Mouse (Mus musculus): Measurements from ENCODE around the gene Fbxo34. TPM values are rescaled to one million over a fixed set of nuclear protein-coding genes. Genes with fewer than 3 reads are reported as not detected.

Gene Fbxo34
- polyA plus RNA-seq, 1 experiment = 18.1 TPM

DNA sequence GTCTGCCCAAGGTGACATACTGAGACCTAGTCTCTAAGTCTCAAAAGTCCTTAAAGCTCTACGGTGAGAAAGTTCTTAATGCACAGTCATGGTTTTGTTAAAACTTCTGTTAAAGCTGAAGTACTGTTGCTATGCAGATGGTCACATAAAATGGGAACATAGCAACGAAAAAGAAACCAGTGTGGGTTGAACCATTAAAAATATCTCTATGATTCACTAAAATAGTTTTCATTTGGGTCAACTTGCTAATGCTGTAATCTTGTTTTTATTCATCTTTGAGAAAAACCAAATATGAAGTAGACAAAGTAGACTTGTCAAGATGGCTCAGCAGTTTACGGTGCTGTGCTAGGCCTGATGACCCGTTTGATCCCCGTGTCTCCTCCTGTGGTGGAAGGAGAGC lies 56.5 kb downstream of the Fbxo34 start:
- H3K4me3 ChIP-seq (ENCODE audit: control insufficient read depth, insufficient read depth, low read length) = no peak overlapping the region
- no peaks in the 10 kb centered on the region for H3K36me3 ChIP-seq (ENCODE audit: control insufficient read depth, insufficient read depth, low read length)
- H3K27ac ChIP-seq (ENCODE audit: control insufficient read depth, insufficient read depth, low read length) = no peak overlapping the region
- 0 out of 2 replicates have a peak, but pooled peaks cover 3% of the 10 kb centered on the region for H3K4me1 ChIP-seq (replicated peaks; ENCODE audit: control insufficient read depth, insufficient read depth, low read length)
- H3K27me3 ChIP-seq (ENCODE audit: control insufficient read depth, insufficient read depth, low read length) = no peaks in the 10 kb centered on the region
- no peak for DNase-seq
- WGBS = 82% methylated on average over 5 of the region's 5 CpGs
- no peak for TF ChIP-seq CTCF (IDR thresholded peaks at IDR 0.05; ENCODE audit: borderline replicate concordance, control insufficient read depth, extremely low read depth, insufficient read depth, low read length, poor library complexity)
- no peak for TF ChIP-seq POLR2A (IDR thresholded peaks at IDR 0.05; ENCODE audit: control insufficient read depth, extremely low read depth, insufficient read depth, low read length, poor library complexity)

DNA sequence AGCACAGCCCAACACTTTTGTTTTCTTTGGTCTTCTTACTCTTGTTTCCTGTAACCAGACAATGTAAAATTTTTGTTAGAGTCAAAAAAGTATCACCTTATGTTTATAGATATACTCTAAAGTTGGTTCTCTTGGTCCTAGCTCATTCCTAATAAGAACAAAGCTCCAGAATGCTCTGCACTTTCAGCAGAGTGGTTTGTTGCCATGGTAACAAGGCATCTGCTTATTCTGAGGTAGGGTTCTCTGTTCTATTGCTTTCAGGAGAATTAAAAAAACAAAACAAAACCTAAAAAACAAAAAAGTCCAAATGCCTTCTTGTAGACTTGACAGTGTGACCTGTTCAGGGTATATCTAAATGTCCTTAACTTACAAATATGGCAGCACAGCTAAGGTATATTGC lies 57.8 kb downstream of the Fbxo34 start:
- TF ChIP-seq POLR2A (IDR thresholded peaks at IDR 0.05; ENCODE audit: control insufficient read depth, extremely low read depth, insufficient read depth, low read length, poor library complexity) (no peak), CTCF (IDR thresholded peaks at IDR 0.05; ENCODE audit: borderline replicate concordance, control insufficient read depth, extremely low read depth, insufficient read depth, low read length, poor library complexity) (no peak)
- Histone ChIP-seq H3K4me3 (ENCODE audit: control insufficient read depth, insufficient read depth, low read length) (no peak overlapping the region), H3K4me1 (replicated peaks; ENCODE audit: control insufficient read depth, insufficient read depth, low read length) (0 out of 2 replicates have a peak, but pooled peaks cover 2% of the 10 kb centered on the region), H3K27ac (ENCODE audit: control insufficient read depth, insufficient read depth, low read length) (no peak overlapping the region), H3K27me3 (ENCODE audit: control insufficient read depth, insufficient read depth, low read length) (no peaks in the 10 kb centered on the region), H3K36me3 (ENCODE audit: control insufficient read depth, insufficient read depth, low read length) (no peaks in the 10 kb centered on the region)
- no peak for DNase-seq

DNA sequence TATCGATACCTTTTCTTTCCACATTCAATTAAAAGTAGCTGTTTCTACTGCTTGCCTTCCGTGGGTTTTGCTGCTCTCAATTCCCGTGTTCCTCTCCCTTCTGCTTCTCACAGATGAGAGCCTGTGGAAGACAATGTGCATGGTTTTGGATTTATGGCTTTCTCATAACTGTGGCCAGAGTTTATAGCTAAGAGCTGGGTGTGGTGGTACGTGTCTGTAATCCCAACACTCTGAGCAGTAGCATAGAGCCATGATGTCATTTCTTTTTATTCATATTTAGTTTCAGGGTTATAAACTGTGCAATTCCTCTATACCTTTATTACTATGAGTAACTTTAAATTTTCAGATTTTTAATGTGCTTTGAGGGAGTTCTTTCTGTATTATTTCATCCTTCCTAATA lies 60.0 kb downstream of the Fbxo34 start:
- 97% methylated on average over 4 of the region's 4 CpGs for WGBS
- TF ChIP-seq POLR2A (IDR thresholded peaks at IDR 0.05; ENCODE audit: control insufficient read depth, extremely low read depth, insufficient read depth, low read length, poor library complexity) (no peak), CTCF (IDR thresholded peaks at IDR 0.05; ENCODE audit: borderline replicate concordance, control insufficient read depth, extremely low read depth, insufficient read depth, low read length, poor library complexity) (no peak)
- H3K27ac ChIP-seq (ENCODE audit: control insufficient read depth, insufficient read depth, low read length) = no peak overlapping the region
- no peak for DNase-seq
- no peaks in the 10 kb centered on the region for H3K27me3 ChIP-seq (ENCODE audit: control insufficient read depth, insufficient read depth, low read length)
- H3K4me1 ChIP-seq (replicated peaks; ENCODE audit: control insufficient read depth, insufficient read depth, low read length) = 0 out of 2 replicates have a peak, but pooled peaks cover 4% of the 10 kb centered on the region
- H3K36me3 ChIP-seq (ENCODE audit: control insufficient read depth, insufficient read depth, low read length) = no peaks in the 10 kb centered on the region
- H3K4me3 ChIP-seq (ENCODE audit: control insufficient read depth, insufficient read depth, low read length) = no peak overlapping the region

DNA sequence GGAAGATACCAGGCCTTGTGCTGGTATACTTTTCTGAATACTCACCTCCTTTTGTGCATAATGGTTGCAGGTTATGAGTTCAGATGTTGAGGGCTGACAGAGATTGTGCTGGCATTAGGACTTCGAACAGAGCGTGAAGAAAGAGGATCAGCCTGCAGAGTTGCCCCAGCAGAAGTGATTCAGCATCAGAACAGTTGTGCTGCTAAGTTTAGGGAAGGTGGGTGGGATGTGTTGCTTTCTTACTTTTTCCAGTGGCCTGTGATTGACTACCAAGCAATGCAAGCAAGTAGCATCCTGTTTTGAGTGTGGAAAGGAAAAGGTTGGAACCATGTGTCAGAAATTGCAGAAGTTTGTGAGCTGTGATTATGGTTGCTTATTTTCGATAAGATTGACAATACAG lies 63.4 kb downstream of the Fbxo34 start:
- TF ChIP-seq CTCF (IDR thresholded peaks at IDR 0.05; ENCODE audit: borderline replicate concordance, control insufficient read depth, extremely low read depth, insufficient read depth, low read length, poor library complexity) (no peak), POLR2A (IDR thresholded peaks at IDR 0.05; ENCODE audit: control insufficient read depth, extremely low read depth, insufficient read depth, low read length, poor library complexity) (no peak)
- WGBS = 92% methylated on average over 3 of the region's 3 CpGs
- H3K4me3 ChIP-seq (ENCODE audit: control insufficient read depth, insufficient read depth, low read length) = no peak overlapping the region
- DNase-seq = no peak
- H3K36me3 ChIP-seq (ENCODE audit: control insufficient read depth, insufficient read depth, low read length) = no peaks in the 10 kb centered on the region
- no peak overlapping the region for H3K27ac ChIP-seq (ENCODE audit: control insufficient read depth, insufficient read depth, low read length)
- peaks cover 5% of the 10 kb centered on the region; the same call in 1 of the 2 replicates for H3K4me1 ChIP-seq (replicated peaks; ENCODE audit: control insufficient read depth, insufficient read depth, low read length)
- H3K27me3 ChIP-seq (ENCODE audit: control insufficient read depth, insufficient read depth, low read length) = no peaks in the 10 kb centered on the region

DNA sequence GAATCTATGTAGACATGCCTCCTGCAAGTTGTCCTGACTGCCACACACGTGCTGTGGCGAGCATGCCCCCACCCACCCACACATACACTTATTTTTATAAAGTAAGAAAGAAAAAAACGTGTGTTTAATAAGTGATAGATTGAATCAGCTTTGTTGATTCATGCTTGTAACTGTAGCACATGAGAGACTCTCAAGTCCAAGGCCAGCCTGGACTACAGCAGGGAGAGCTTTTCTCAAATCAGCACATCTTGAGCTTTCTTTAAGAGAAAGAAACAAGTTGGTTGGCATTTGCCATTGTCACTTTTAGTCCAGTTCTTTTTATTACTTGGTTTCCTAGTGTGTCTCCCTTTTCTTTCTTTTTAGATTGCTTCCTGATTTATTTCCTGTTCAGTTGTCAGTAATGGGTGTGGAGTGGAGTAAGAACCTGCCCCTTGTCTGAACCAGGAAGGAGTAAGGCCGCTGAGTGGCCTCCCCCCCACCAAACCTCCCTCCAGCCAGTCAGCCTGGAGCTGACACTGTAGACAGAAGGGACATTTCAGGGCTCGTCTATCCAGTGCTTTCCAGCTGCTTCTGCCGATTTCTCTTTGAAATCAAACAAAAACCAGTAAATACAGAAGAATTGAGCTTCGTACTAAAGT lies 64.7 kb downstream of the Fbxo34 start:
- TF ChIP-seq POLR2A (IDR thresholded peaks at IDR 0.05; ENCODE audit: control insufficient read depth, extremely low read depth, insufficient read depth, low read length, poor library complexity) = no peak
- no peak for TF ChIP-seq CTCF (IDR thresholded peaks at IDR 0.05; ENCODE audit: borderline replicate concordance, control insufficient read depth, extremely low read depth, insufficient read depth, low read length, poor library complexity)
- 42% methylated on average over 7 of the region's 7 CpGs for WGBS

DNA sequence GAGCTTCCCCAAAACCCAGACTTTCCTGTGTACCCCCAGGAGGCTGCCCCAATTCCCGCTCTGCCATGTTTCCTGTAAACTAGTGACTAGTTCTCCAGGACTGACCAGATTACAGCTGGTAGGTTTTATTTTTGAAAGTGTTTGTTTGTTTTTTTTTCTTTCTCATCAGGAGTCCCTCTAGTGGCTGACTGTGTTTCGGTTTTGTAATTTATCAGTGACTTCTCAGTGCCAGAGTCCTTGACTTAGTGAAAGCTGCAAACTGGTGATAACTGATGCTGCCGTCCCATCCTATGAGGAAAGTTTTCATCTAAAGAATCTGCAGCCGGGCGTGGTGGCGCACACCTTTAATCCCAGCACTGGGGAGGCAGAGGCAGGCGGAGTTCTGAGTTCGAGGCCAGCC lies 65.4 kb downstream of the Fbxo34 start:
- H3K27ac ChIP-seq (ENCODE audit: control insufficient read depth, insufficient read depth, low read length) = no peak overlapping the region
- no peaks in the 10 kb centered on the region for H3K36me3 ChIP-seq (ENCODE audit: control insufficient read depth, insufficient read depth, low read length)
- WGBS = 91% methylated on average over 8 of the region's 8 CpGs
- H3K27me3 ChIP-seq (ENCODE audit: control insufficient read depth, insufficient read depth, low read length) = no peaks in the 10 kb centered on the region
- no peak for DNase-seq
- H3K4me3 ChIP-seq (ENCODE audit: control insufficient read depth, insufficient read depth, low read length) = no peak overlapping the region
- H3K4me1 ChIP-seq (replicated peaks; ENCODE audit: control insufficient read depth, insufficient read depth, low read length) = peaks cover 6% of the 10 kb centered on the region; the same call in 1 of the 2 replicates
- TF ChIP-seq CTCF (IDR thresholded peaks at IDR 0.05; ENCODE audit: borderline replicate concordance, control insufficient read depth, extremely low read depth, insufficient read depth, low read length, poor library complexity) (no peak), POLR2A (IDR thresholded peaks at IDR 0.05; ENCODE audit: control insufficient read depth, extremely low read depth, insufficient read depth, low read length, poor library complexity) (no peak)

More for the DNA sequence above, 64.7 kb downstream of the Fbxo34 start:
- H3K36me3 ChIP-seq (ENCODE audit: control insufficient read depth, insufficient read depth, low read length) = no peaks in the 10 kb centered on the region
- DNase-seq = no peak
- peaks cover 6% of the 10 kb centered on the region; the same call in 1 of the 2 replicates for H3K4me1 ChIP-seq (replicated peaks; ENCODE audit: control insufficient read depth, insufficient read depth, low read length)
- no peaks in the 10 kb centered on the region for H3K27me3 ChIP-seq (ENCODE audit: control insufficient read depth, insufficient read depth, low read length)
- no peak overlapping the region for H3K27ac ChIP-seq (ENCODE audit: control insufficient read depth, insufficient read depth, low read length)
- no peak overlapping the region for H3K4me3 ChIP-seq (ENCODE audit: control insufficient read depth, insufficient read depth, low read length)
